Mouse (Mus musculus): ENCODE measurements at regions not wholly inside any gene's neighbourhood (a gene's known extent, or its start where the extent isn't known, plus 50 kb on each side); places are given as distances from the start of the nearest gene placed in this dataset.

DNA sequence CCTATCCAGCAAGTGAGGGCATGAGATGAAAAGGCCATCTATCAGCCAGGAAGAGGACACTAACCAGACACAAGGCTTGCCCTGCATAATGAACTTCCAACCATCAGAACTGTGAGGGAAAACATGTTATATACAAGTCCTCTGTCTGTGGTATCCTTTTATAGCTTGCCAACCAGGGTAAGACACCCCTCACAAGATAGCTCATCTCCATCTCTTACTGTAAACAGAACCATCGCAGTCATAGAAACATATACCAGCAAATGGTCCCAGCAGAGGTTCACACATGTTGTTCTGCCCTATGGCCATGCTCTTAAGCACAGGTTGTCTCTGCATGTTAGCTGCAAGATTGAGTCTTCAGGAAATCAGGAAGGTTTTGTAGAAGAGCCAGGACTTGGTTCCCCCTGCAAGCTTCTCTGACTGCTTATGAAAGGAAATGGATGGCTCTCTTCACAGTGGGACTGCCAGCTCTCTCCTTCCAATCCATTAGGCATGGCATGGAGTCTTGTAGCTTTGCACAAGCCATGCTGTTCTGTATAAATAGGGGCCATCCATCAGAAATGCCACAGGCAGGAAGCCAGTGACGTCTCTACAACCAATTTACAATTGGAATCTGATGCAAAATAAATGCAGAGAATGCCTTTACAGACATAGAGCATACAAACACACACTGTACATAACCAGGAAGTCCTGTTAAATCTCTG, 1514.0 kb upstream of the Lrrc6 start:
- ATAC-seq = no peak

DNA sequence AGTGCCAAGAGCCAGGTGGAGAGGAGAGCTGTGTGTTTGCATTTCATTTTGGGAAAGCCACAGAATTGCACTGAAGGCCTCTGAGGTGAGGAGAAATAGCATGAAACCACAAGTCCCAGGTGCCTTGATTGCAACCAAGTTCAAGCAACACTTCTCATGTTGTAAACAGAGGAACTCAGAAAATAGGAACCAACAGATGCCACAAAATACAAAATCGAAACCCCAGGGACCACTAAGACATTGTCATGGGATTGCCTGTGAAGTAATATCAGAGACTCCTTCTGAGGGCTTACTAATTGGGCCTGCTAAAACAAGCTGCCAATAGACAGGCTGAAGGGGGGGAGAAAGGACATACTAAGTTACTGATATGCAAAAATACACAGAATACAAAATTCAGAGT, 1510.5 kb upstream of the Lrrc6 start:
- no peak for ATAC-seq

DNA sequence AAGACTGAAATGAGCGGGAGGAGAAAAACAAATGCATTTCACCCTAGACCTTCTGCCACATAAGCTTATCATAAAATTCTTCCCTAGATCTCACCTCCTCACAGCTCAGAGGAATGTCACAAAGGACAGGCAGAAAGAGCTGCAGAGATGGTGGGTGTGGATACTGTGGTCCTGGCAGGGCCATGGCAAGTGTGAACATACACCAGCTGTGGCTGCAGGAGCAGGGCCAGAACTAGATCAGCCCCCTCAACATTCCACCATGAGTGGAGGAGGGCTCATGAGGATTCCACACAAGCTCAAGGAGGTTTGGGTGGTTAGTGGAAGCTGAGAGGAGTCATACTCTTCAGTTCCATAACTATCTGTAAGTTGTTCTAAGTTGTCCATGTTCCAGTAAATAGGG, 1509.5 kb upstream of the Lrrc6 start:
- ATAC-seq = no peak

DNA sequence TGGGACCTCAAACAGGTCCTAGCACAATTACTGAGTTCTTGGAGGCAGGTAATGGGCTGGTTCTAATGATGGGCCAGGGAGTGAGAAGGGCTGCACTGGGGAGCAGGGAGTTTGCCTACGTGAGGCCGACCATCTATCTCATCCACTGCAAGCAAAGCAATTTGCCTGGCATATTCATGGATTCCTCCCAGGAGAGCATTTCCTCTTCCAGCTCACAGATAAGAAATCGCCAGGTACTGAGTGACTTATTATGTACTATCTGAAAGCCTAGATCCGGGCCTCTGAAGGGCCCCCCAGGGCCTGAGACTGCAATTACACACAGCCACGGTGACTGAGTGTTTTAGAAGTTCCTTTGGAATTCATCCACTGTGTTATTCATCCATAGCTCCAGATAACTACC, 1504.1 kb upstream of the Lrrc6 start:
- ATAC-seq = no peak

DNA sequence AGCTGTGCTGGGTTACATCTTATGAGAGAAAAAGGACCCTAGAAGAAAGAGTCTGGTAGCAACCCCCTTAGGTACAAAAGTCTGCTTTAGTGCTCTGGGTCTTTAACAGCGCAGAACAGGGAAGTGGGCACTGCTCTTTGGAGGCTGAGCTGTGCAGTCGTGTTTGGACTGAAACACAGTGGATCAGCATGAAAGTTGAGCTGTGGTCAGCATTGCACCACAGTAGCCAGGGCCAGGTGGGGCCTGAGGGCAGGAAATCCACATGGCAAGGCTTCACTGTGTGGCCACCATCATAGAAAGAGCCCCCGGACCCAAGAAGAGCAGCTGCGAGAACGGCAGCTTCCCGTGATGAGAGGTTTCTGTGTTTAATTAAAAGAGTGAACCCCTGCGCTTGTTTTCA, 1495.8 kb upstream of the Lrrc6 start:
- no peak for ATAC-seq

DNA sequence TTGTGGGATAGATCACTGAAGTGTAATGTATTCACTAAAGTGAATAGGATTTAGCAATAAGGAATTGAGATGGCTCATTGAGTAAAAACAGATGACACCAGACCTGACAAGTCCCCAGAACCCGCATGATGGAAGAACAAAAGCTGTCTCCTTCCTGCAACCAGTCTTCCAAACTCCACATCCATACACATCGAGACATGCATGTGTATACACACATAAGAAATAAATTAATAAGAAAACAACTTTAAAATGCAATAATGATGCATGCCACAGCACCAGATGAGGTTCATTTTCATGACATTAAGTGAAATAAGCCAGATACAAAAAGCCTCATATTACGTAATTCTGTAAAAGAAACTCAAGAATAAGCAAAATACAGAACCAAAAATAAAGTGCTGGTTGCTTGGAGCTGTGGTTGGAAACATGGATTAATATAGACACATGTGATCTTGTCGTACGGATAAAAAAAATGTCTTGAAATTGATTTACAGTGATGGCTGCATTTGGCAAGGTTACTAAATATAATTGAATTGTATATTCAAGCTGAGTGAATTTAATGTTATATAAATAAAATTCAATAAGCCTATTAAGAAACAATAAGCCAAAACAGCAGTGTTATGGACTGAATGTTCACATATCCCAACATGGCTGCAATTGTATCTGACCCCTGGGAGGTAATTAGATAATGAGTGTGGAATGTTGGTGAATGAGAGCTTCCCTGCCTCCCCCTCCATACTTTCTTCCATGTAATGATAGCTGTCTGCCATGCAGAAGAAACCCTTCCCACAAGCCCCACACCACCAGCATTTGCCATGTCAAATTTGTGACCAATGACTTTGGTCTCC, 1488.9 kb upstream of the Lrrc6 start:
- no peak for ATAC-seq

DNA sequence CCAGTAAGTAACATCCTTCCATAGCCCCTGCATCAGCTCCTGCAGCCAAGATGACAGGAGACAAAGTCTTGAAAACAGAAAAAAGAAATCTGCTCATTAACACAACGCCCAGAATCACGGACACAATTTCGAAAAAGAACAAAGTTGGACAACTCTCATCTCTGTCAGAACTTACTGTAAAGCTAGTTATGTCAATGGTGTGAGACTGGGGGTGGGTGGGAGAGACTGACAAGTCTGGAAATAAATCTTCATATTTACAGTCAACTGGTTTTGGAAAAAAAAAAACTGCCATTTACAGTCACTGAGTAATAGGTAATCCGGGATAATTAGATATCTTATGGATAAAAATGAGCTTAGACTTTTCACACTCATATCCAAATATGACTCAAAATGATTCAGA, 1487.2 kb upstream of the Lrrc6 start:
- ATAC-seq = no peak

DNA sequence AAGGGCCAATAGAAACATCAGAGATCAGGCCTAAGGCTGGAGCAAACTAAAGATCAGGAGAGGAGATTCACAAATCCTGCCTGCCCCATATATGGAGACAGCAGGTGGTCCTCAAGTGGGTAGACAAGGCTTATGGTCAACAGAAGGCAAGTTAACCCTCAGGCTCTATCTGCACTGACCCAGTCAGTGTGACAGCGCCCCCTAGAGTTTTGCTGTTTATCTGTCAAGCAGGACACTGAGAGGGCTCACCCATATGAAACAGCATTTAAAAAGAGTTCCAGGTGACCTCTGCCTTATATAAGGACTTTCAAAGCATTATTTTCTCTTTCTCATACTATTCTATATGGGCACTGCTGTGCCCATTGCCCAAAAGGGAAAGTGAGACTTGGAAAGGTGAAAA, 1482.5 kb upstream of the Lrrc6 start:
- ATAC-seq = no peak

DNA sequence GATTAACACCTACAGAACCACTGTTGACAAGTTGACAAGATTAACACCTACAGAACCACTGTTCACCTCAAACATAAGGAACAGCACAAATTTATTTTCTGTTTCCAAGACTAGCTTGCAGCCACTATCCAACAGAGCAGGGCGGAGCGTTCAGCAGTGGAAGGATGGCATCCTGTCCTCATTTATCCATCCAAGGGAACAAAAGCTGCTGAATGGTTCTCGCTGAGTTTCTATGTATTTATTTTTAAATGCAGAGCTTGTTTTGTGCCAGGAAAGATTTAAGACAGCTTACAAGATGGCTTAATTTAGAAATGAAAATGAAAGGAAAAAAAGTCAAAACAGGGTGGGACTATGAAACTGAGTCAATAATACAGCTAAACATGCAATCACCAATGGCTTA, 1481.2 kb upstream of the Lrrc6 start:
- ATAC-seq = no peak

DNA sequence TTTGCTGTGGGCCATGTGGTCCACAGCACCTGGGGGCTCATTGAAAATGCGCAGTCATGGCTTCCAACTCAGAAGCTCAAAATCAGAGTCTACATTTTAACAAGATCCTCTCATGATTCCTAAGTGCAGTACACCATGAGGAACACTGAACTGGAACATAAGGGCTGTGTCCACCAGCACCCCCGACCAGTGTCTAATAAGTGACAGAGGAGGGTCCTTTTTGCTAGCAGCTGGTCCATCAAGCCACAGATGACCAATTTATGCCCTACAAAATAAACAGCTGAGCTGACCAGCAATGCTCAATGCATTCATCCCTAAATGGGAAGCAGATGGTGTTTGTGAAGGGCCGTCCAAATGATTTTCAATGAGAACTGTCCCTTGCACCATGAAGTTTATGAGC, 1478.7 kb upstream of the Lrrc6 start:
- no peak for ATAC-seq

DNA sequence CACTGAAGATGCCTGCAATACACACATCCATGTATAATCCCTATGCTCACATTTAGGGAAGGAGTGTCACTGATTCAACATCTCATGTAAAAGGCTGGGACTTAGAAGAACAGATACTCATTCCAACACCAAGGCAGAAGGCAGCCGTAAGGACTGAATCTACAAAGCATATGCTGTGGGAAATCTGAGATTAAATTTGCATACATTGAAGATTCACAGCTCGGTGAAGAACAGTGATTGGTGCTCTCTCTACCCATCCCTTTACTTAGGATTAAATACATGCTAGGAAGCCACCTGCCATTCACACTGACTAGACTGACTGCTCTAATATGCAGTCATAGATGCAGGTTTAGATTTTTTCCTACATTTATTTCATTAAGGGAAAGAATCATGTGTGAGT, 1476.5 kb upstream of the Lrrc6 start:
- no peak for ATAC-seq

DNA sequence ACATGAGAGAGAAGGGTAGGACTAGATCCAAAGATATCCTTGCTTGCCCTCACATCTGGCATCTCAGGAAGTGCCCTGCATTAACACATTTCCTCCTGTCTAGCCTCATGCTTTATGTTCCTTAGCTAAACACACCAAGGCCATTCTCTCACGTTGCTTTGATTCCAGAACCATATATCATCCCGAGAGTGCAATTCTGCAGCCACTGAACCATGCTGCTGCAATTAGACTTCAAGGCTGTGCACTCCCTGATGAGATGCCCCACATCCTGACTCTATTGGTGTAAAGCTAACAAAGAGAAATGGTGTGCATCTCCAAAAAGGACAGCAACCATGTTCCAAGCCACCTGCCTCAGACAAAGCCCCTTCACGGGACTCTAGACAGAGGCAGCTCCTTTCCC, 1471.3 kb upstream of the Lrrc6 start:
- no peak for ATAC-seq

DNA sequence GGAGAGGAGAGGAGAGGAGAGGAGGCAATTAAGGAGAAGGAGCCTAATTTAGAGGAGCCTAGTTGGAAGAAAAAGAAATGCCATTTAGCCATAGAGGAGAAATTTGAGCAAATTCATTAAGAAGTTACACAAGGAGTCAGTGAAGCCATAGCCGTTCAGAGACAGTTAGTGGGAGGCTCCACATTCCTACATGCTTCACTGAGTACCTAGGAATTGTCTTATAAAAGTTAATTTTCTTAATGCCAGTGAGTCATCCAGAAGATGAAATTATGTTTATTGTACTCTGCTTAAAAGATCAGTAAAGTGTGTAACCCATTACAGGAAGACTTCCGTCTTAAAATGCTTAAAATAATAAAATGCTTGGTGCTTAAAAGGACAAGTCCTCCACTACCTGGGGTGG, 1453.5 kb upstream of the Lrrc6 start:
- ATAC-seq = no peak

DNA sequence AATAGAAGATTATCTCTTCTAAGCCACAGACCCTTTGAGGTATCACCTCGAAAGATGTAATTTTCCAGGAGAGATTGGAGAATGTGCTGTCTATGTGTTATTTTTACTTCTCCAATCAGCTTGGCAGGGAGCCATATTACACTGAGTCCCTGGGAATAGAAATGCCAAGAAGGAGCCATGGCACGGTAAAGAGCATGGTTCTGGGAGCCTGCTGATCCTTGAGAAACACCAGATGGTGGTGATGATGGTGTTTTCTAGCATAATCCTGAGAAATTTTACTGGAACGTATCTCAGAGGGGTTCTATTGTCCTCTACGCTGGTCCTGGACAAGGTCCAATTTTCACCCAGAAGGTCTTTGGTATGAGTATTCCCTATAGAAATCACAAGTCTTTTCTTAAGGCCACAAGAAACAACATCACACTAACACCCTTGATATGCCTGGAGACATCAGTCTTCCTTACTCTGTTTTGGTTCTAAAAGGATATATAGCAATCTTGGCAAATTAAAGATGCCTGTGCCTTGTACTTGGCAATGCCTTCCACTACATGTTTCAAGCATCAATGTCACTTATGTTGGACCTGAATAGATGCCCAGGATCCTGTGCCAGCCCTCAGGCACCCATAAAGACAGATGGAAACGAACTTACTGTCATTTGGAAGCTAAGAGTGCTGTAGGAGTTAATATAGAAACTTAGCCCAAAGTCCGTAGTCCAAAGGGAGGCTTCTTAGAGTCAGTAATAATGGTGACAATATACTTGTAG, 1449.8 kb upstream of the Lrrc6 start:
- no peak for ATAC-seq

DNA sequence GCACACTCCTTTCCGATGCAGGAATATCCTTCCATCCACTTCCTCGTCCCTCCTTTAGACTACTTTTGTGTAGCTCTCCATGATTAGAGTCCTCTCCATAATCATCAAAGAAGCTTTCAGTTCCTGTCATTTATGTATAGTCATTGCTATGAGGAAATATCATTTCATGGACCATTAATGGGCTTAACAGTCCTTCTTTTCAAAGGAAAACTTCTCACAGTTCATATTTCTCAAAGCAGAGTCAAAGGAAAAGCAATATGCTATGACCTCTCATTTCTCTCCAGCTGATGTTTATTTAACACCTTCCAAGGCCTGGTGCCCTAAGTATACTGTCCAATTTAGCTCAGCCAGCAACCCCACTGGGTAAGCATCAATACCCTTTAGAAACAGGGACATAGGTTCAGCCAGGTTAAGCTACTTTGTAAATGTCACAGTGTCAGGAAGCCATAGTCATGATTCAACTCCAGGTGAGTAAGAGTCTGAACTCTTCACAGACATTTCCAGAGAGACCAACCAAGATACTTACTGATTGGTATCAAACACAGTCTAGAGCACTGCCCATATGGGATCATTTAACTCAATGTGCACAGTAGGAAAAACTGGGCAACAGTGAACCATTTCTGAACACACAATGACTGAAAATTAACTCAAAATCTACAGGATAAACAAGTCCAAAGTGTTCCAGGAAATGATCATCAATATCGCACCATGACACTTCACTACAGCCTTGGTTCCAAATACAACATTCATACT, 1443.8 kb upstream of the Lrrc6 start:
- ATAC-seq = no peak

DNA sequence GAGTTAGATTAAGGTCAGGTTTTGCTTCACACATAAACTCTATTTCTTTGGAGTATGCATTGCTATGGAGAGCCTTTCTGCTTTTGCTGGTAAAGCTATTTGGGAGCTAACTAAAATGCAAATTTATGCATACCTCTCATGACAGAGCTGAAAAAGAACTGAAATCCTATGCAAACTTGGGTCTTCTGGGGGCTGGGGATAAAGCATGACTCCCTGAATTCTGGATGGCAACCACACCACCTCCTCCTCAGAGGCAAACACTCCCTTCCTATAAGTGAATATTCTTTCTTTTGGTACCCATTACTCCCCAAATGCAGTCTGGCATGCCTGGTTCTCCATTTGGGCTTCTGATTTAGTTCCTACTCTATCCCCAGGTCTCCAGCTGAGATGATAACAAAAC, 1442.3 kb upstream of the Lrrc6 start:
- no peak for ATAC-seq

DNA sequence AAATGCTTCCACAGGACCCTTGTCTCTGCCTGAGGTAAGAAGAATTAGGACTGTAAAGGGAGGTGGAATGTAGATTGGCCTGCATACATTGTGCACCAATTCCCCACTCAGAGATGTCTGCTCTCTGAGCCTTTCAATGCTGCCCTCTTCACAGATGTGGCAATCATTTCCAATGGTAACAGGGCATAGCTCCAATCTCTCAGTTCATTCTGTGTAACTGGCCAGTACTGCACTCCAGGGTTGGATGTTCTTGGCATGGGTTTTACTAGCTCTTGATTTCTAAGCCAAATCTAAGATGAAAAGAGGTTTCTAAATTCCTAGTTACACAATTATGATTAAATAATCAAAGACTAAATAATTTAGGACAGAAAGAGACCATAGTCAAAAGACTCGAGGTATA, 1439.8 kb upstream of the Lrrc6 start:
- ATAC-seq = no peak

DNA sequence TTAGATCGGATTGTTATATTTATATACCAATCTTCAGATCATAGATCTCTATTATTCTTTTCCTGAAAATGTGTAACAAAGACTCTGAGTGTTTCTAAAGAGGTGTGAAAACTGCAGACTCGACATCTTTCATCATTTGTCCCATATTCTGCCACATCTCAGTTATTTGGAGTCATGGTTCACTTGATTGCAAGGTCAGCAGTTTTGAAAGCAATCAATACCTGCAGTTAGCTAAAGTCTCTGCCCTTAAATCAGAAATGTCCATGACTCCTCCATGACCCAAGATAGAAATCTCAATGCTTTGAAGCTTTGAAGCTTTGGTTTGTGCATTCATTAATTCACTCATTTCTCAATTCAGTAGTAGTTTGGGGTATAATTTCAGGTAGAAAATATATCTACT, 1424.2 kb upstream of the Lrrc6 start:
- no peak for ATAC-seq

DNA sequence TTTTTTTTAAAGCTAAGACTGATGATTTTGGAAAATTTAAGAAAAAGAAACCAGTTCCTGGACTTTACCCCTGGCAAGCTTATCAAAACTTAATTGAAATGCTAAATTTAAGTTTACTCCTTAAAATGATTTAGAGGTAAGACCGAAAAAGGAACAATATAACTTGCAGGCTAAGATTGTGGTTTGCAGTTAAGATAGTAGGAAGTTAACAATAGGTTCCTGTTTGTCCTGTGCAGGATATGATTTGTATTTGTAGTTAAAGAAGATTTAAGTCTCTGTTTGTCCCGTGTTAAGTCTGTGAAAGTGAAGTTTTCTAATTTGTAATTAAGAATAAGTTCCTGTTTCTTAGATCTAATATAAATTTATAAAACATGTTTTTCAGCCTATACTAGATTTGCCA, 1406.3 kb upstream of the Lrrc6 start:
- no peak for ATAC-seq

DNA sequence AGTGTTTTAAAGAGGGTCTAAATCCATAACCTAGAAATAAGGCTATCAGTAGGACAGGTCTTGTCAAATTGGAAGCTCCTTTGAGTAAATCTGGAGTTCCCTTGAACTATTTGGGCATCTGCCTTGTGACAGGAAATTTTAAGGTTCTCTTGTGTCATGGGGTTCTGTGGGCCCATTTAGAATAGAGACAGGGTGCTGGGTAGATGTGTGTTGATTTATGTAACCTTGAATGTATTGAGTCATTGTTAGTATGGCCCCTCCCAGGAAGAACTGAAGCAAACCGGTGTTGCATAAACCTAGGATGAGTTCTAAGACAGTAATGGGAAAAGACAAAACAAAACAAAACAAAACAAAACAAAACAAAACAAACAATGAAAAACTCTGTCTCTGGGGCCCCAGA, 1404.6 kb upstream of the Lrrc6 start:
- no peak for ATAC-seq

DNA sequence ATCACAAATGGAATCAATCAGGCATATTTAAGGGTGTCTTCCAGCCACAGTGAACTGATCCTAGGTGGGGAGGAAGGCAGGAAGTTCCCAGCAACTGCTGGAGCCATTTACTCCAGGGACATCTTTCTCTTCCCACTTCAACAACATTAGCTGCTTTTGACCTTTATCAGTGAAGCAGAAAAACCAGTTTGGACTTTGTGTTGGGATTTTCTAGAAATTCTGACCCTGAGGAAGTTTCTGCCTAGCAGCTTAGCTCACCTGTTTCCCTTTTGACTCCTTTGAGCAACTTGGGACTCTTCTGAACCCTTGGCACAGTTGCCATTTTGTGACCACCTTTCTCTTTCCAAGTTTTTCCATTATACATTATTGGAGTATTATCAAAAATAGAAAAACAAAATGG, 1403.9 kb upstream of the Lrrc6 start:
- no peak for ATAC-seq

DNA sequence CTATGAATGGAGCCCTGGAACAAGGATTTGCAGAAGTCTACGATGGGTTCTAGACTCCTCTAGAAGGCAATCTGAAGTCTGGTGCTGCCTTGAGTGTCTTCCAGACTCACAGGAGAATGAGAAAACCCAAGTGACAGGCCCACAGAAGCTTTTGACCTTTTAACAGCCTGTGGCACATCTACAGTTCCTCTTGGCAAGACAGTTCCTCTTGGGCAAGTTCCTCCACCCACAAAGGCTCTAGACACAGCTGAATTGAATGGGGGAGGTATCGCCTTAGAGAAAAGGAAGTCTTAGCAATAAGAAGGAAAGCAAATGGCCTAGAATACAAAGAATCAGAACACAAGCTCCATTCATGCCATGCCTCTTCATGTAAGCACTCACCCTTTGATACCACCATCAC, 1402.3 kb upstream of the Lrrc6 start:
- no peak for ATAC-seq

DNA sequence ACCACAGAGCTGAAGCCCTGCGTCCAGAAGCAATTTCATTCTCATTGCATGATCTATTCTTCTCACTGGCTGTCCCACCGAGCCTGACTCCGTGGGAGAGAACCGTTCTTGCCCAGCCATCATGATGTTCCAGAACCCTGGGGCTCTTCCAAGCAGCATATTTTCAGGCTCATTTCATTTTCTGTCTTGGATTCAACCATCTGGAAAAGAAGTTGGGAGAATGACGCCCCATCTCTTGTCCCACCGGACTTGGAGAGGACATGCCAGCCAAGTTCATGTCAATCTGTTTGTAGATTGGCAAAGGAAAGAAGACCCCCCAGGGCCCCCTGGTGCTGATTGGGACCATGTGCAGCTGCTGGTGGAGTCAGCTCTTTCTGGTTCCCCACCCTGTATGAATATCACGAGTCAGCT, 1400.5 kb upstream of the Lrrc6 start:
- ATAC-seq = no peak
